Mouse (Mus musculus): ENCODE data around the gene Slc7a8.

DNA sequence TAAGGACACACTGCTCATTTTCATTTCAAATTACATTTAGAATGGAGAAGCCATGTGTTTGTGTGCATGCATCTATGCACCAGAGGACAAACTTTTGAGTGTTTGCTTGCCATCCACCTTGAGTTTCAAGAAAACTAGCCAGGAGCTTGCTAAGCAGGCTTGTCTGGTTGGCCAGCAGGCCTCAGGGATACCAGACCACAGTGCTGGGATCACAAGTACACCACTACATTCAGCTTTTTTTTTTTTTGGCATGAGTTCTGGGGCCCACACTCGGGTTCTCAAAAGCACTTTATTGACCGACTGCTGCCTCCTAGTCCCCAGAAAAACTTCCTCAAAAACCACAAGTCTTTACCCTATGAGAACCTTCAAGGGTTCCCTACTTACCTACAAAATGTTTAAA, 107.4 kb downstream of the Slc7a8 start:
- no peak for TF ChIP-seq CTCF (conservative IDR thresholded peaks at IDR 0.05; ENCODE audit: low read length)
- TF ChIP-seq NANOG (IDR thresholded peaks at IDR 0.05; ENCODE audit: borderline replicate concordance, low read length): no peak

All from E14TG2a.4 (cell line).